Mouse (Mus musculus): ENCODE data around the gene Slc16a14. TPM values are rescaled to one million over a fixed set of nuclear protein-coding genes. Genes with fewer than 3 reads are reported as not detected.

Slc16a14 gene
- polyA plus RNA-seq, 1 experiment from 2014 or later, result 0.19 TPM

DNA sequence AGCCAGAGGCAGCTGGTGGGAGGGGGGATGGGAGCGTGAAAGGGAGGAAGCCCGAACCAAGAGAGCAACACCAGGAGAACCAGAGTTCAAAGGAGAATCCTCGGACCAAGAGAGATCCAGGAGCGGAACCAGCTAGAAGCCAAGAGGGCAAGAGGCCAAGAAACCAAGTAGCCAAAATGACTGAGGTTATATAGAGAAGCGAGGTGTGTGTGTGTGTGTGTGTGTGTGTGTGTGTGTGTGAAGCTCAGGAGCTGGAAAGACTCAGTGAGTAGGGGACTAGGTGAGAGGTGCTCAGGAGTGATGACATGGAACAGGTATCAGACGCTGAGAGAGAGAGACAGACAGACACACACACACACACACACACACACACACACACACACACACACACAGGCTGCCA lies 63.8 kb downstream of the Slc16a14 start:
- H3K27ac ChIP-seq (ENCODE audit: low read length), result peak overlapping the region; percentile 84; the same call in 1 of the 2 replicates
- H3K4me2 ChIP-seq (replicated peaks; ENCODE audit: low read depth, low read length), result no peak overlapping the region
- 0 out of 2 replicates have a peak, but pooled peaks cover 5% of the 10 kb centered on the region for H3K4me1 ChIP-seq (ENCODE audit: insufficient read depth, low read length)
- ATAC-seq (ENCODE audit: low FRiP score, low TSS enrichment), result no peak
- H3K9ac ChIP-seq (replicated peaks; ENCODE audit: low read length), result no peak overlapping the region
- WGBS, result 45% methylated on average over 6 of the region's 6 CpGs
- no peaks in the 10 kb centered on the region for H3K36me3 ChIP-seq (ENCODE audit: insufficient read depth, low read length)
- no peaks in the 10 kb centered on the region for H3K27me3 ChIP-seq (ENCODE audit: insufficient read depth, low read length)
- no peak overlapping the region for H3K4me3 ChIP-seq (ENCODE audit: low read length)
- no peaks in the 10 kb centered on the region; the same call in 1 of the 2 replicates for H3K9me3 ChIP-seq (ENCODE audit: low read length)

DNA sequence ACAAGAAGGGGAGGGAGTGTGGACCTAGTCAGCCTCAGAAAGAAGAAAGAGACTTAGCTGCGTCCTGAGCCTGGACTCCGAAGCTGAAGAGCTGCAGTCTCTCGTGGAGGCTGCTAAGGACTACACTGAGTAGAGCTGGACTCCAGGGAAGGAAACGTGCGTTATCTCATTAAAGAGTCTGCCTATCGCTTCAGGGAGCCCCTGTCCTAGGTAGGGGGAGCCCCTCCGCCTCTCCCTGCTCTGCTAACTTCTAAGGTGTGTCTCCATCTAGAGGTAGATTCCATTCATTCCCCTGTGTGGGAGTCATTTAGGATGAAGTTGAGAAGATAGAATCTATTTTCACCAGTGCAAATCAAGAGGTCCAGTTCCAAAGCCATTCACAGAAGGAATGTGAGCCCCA lies 65.4 kb downstream of the Slc16a14 start:
- Histone ChIP-seq H3K36me3 (ENCODE audit: insufficient read depth, low read length) (no peaks in the 10 kb centered on the region), H3K4me1 (ENCODE audit: insufficient read depth, low read length) (0 out of 2 replicates have a peak, but pooled peaks cover 5% of the 10 kb centered on the region), H3K4me3 (ENCODE audit: low read length) (no peak overlapping the region), H3K9me3 (ENCODE audit: low read length) (no peaks in the 10 kb centered on the region), H3K4me2 (replicated peaks; ENCODE audit: low read depth, low read length) (no peak overlapping the region; the same call in 1 of the 2 replicates), H3K27ac (ENCODE audit: low read length) (peak overlapping the region; percentile 64), H3K9ac (replicated peaks; ENCODE audit: low read length) (no peak overlapping the region), H3K27me3 (ENCODE audit: insufficient read depth, low read length) (no peaks in the 10 kb centered on the region)
- peak; percentile 64 for ATAC-seq (ENCODE audit: low FRiP score, low TSS enrichment)
- 45% methylated on average over 7 of the region's 7 CpGs for WGBS

DNA sequence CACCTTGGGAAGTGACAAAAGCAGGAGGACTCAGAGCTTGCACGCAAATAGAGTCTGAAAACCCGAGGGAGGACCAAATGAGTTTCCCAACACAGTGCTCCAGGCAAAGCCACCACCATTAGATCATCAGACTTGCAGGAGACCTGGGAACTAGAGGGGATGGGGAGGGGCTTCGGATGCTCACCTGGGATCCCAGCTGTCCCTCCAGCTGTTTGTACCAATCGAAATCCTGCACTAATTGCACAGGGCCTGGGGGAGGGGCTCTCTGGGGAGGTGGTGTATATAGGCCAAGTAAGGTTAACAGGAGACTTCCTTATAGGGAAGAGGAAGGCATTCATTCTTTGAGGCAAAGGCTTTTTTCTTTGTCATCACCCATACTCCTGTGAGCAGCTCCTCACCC lies 66.1 kb downstream of the Slc16a14 start:
- Histone ChIP-seq H3K9ac (replicated peaks; ENCODE audit: low read length) (no peak overlapping the region), H3K27me3 (ENCODE audit: insufficient read depth, low read length) (no peaks in the 10 kb centered on the region), H3K4me2 (replicated peaks; ENCODE audit: low read depth, low read length) (no peak overlapping the region), H3K4me3 (ENCODE audit: low read length) (no peak overlapping the region), H3K9me3 (ENCODE audit: low read length) (no peaks in the 10 kb centered on the region), H3K4me1 (ENCODE audit: insufficient read depth, low read length) (0 out of 2 replicates have a peak, but pooled peaks cover 12% of the 10 kb centered on the region), H3K36me3 (ENCODE audit: insufficient read depth, low read length) (no peaks in the 10 kb centered on the region), H3K27ac (ENCODE audit: low read length) (peak overlapping the region; percentile 64)
- WGBS, result 59% methylated on average over 4 of the region's 4 CpGs
- ATAC-seq (ENCODE audit: low FRiP score, low TSS enrichment), result no peak

DNA sequence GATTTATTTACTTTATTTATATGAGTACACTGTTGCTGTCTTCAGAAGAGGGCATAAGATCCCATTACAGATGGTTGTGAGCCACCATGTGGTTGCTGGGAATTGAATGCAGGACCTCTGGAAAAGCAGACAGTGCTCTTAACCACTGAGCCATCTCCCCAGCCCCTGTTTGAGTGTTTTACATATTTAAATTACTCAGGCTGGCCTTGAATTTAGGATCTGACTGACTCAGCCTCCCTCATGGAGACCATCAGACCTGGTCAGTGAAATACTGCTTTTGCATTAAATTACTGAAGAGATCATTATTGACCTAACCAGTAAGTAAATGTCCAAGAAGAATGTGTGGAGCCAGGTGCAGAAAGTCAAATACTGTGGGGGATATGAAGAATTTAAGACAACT lies 66.6 kb downstream of the Slc16a14 start:
- ATAC-seq (ENCODE audit: low FRiP score, low TSS enrichment), result no peak
- H3K4me2 ChIP-seq (replicated peaks; ENCODE audit: low read depth, low read length), result no peak overlapping the region
- 0 out of 2 replicates have a peak, but pooled peaks cover 13% of the 10 kb centered on the region for H3K4me1 ChIP-seq (ENCODE audit: insufficient read depth, low read length)
- H3K36me3 ChIP-seq (ENCODE audit: insufficient read depth, low read length), result no peaks in the 10 kb centered on the region
- no peaks in the 10 kb centered on the region for H3K27me3 ChIP-seq (ENCODE audit: insufficient read depth, low read length)
- H3K4me3 ChIP-seq (ENCODE audit: low read length), result no peak overlapping the region
- no peak overlapping the region for H3K9ac ChIP-seq (replicated peaks; ENCODE audit: low read length)
- no peak overlapping the region for H3K27ac ChIP-seq (ENCODE audit: low read length)
- no peaks in the 10 kb centered on the region for H3K9me3 ChIP-seq (ENCODE audit: low read length)

DNA sequence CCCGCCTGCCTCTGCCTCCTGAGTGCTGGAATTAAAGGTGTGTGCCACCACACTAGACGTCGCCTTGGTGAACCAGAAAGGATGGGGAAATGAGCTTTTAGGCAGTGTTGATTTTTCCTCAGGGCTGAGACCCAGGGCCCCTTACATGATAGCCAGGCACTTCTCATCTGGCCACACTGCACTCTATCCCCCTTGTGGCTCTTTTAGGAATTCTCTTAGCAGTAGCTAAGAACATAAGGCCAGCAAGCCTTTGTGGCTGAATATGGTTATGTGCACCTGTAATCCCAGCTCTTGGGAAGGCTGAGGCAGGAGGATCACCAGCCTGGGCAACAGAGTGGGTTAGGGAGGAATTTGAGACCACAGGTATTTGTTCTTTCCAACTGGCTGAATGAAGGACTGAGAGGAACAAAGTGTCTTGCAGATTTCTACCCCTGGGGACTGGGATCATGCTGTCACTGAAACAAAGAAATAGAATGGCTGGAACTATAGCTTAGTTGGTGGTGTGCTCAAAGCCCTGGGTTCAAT lies 68.2 kb downstream of the Slc16a14 start:
- 0 out of 2 replicates have a peak, but pooled peaks cover 10% of the 10 kb centered on the region for H3K4me1 ChIP-seq (ENCODE audit: insufficient read depth, low read length)
- WGBS, result 92% methylated on average over 3 of the region's 3 CpGs
- H3K9me3 ChIP-seq (ENCODE audit: low read length), result no peaks in the 10 kb centered on the region
- no peak for ATAC-seq (ENCODE audit: low FRiP score, low TSS enrichment)
- H3K27me3 ChIP-seq (ENCODE audit: insufficient read depth, low read length), result no peaks in the 10 kb centered on the region
- H3K27ac ChIP-seq (ENCODE audit: low read length), result no peak overlapping the region
- H3K36me3 ChIP-seq (ENCODE audit: insufficient read depth, low read length), result no peaks in the 10 kb centered on the region
- no peak overlapping the region for H3K4me3 ChIP-seq (ENCODE audit: low read length)
- no peak overlapping the region for H3K4me2 ChIP-seq (replicated peaks; ENCODE audit: low read depth, low read length)
- no peak overlapping the region for H3K9ac ChIP-seq (replicated peaks; ENCODE audit: low read length)

DNA sequence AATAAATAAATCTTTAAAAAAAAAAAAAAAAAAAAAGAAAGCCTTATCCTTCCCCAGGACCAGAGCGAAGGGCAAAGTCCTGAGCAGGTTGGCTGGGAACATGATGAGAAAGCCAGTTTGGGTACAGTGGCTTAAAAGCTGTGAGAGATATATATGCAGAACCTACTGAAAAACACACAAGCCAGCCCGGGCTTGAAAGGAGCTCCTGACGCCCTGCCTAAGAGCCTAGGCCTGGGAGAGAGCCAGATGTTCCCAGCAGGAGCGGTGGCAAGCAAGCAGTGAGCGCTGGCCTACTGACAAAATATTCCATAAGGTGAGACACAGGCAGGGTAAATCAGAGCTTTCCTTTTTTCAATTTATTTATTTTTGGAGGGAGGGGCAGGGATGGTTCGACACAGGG lies 68.7 kb downstream of the Slc16a14 start:
- no peak overlapping the region for H3K27ac ChIP-seq (ENCODE audit: low read length)
- no peak overlapping the region for H3K4me3 ChIP-seq (ENCODE audit: low read length)
- H3K4me1 ChIP-seq (ENCODE audit: insufficient read depth, low read length), result 0 out of 2 replicates have a peak, but pooled peaks cover 8% of the 10 kb centered on the region
- 95% methylated on average over 6 of the region's 6 CpGs for WGBS
- H3K4me2 ChIP-seq (replicated peaks; ENCODE audit: low read depth, low read length), result no peak overlapping the region
- no peak overlapping the region for H3K9ac ChIP-seq (replicated peaks; ENCODE audit: low read length)
- no peaks in the 10 kb centered on the region for H3K27me3 ChIP-seq (ENCODE audit: insufficient read depth, low read length)
- no peaks in the 10 kb centered on the region for H3K36me3 ChIP-seq (ENCODE audit: insufficient read depth, low read length)
- H3K9me3 ChIP-seq (ENCODE audit: low read length), result no peaks in the 10 kb centered on the region
- ATAC-seq (ENCODE audit: low FRiP score, low TSS enrichment), result no peak

DNA sequence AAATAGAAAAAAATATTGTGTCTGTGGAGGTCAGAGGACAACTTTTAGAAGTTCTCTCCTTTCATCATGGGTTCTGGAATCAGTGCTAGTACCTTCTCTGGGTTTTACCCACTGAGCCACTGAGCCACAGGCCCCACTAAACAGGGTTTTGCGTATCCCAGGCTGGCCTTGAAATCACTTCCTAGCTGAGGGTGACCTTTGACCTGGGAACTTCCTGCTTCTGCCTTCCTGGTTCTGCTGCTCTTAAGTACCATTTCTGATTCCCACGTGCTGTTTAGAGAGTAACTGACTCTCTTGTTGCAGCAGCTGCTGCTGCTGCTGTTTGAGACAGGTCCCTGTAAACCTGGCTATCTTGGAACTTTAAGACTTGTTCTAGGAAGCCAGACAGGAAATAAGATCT lies 70.3 kb downstream of the Slc16a14 start:
- no peak overlapping the region for H3K27ac ChIP-seq (ENCODE audit: low read length)
- ATAC-seq (ENCODE audit: low FRiP score, low TSS enrichment), result no peak
- no peaks in the 10 kb centered on the region for H3K9me3 ChIP-seq (ENCODE audit: low read length)
- WGBS, result 34% methylated on average over 2 of the region's 2 CpGs
- H3K4me2 ChIP-seq (replicated peaks; ENCODE audit: low read depth, low read length), result no peak overlapping the region
- H3K27me3 ChIP-seq (ENCODE audit: insufficient read depth, low read length), result no peaks in the 10 kb centered on the region
- 0 out of 2 replicates have a peak, but pooled peaks cover 8% of the 10 kb centered on the region for H3K4me1 ChIP-seq (ENCODE audit: insufficient read depth, low read length)
- no peak overlapping the region for H3K4me3 ChIP-seq (ENCODE audit: low read length)
- no peaks in the 10 kb centered on the region for H3K36me3 ChIP-seq (ENCODE audit: insufficient read depth, low read length)
- no peak overlapping the region for H3K9ac ChIP-seq (replicated peaks; ENCODE audit: low read length)

DNA sequence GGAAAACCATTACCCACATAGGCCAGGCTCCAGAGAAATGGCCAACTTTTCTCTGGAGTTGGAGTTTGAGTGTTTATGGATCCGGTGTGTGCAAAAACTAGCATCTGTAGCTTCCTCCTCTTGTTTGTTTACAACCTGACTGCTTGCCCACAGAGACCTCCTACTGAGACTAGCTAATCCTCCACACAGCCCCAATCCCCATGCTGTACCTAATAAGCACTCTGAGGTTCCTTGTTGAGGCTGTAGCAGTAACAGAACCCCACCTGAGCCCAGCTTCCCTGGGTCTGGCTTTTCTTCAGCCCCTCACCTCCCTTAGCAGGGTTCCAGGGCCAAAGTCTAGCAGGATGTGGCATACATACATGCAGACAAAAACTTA lies 73.7 kb downstream of the Slc16a14 start:
- Histone ChIP-seq H3K4me3 (ENCODE audit: low read length) (no peak overlapping the region), H3K9ac (replicated peaks; ENCODE audit: low read length) (no peak overlapping the region), H3K4me2 (replicated peaks; ENCODE audit: low read depth, low read length) (no peak overlapping the region), H3K27ac (ENCODE audit: low read length) (no peak overlapping the region), H3K9me3 (ENCODE audit: low read length) (no peaks in the 10 kb centered on the region), H3K4me1 (ENCODE audit: insufficient read depth, low read length) (0 out of 2 replicates have a peak, but pooled peaks cover 8% of the 10 kb centered on the region), H3K27me3 (ENCODE audit: insufficient read depth, low read length) (no peaks in the 10 kb centered on the region), H3K36me3 (ENCODE audit: insufficient read depth, low read length) (no peaks in the 10 kb centered on the region)
- ATAC-seq (ENCODE audit: low FRiP score, low TSS enrichment), result no peak
- 76% methylated on average over 1 of the region's 1 CpGs for WGBS

DNA sequence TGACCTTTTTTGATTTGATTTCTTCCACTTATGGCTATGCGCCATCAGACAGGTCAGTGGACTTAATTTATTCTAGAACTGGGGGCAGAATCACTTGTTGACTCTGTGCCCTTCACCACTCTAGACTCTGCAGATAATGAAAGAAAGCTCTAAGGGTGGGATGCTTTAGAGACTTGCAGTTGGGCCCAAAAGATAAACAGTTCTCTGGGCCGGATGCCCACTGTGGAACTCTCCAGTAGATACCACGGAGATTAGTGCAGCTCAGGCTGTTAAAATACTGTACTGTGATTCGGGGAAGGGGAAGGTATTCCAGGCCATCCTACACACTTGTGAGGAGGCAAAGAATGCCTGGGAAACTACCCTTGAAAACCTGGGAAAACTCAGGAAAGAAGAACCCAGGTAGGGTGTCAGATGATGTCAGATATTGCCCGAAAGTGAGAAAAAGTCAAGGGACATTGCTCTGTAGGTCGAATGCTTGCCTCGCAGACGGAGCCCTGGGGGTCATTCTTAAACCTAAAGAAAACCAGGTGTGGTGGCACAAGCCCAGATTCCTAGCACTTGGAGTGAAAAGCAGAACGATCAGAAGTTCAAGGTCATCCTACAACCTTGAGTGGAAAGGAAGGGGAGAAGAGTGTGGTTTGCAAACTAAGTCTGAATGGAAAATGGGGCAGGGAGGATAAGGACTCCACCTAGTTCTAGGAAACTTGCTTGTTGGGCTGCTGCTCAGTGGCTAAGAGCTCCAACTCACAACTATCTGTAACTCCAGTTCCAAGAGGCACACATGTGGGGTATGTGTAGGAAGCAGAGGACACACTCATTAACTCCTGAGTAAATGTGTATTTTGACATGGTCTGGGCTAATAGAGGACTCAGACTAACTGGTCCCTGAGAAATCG lies 74.3 kb downstream of the Slc16a14 start:
- Histone ChIP-seq H3K9me3 (ENCODE audit: low read length) (no peaks in the 10 kb centered on the region), H3K36me3 (ENCODE audit: insufficient read depth, low read length) (no peaks in the 10 kb centered on the region), H3K4me1 (ENCODE audit: insufficient read depth, low read length) (0 out of 2 replicates have a peak, but pooled peaks cover 8% of the 10 kb centered on the region), H3K4me2 (replicated peaks; ENCODE audit: low read depth, low read length) (no peak overlapping the region), H3K27ac (ENCODE audit: low read length) (no peak overlapping the region), H3K9ac (replicated peaks; ENCODE audit: low read length) (no peak overlapping the region), H3K4me3 (ENCODE audit: low read length) (no peak overlapping the region), H3K27me3 (ENCODE audit: insufficient read depth, low read length) (no peaks in the 10 kb centered on the region)
- 76% methylated on average over 10 of the region's 10 CpGs for WGBS
- ATAC-seq (ENCODE audit: low FRiP score, low TSS enrichment), result no peak

DNA sequence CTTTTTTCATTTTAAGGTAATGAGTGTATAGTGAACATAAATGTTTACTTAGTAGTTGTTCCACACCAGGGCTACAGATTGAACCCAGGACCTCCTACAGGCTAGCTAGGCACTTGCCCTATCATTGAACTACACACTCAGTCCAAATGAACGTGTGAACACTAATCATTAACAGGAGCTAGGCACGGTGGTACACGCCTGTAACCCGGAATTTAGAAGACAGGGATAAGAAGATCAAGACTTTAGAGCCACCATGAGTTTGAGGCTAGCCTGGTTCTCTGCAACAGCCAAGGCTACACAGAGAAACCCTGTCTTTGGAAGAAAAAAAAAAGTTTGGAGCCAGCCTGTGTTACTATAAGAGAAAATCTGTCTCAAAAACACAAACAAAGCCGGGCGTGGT lies 75.3 kb downstream of the Slc16a14 start:
- 0 out of 2 replicates have a peak, but pooled peaks cover 8% of the 10 kb centered on the region for H3K4me1 ChIP-seq (ENCODE audit: insufficient read depth, low read length)
- no peak overlapping the region for H3K4me3 ChIP-seq (ENCODE audit: low read length)
- H3K4me2 ChIP-seq (replicated peaks; ENCODE audit: low read depth, low read length), result no peak overlapping the region
- H3K36me3 ChIP-seq (ENCODE audit: insufficient read depth, low read length), result no peaks in the 10 kb centered on the region
- no peak overlapping the region for H3K27ac ChIP-seq (ENCODE audit: low read length)
- no peak overlapping the region for H3K9ac ChIP-seq (replicated peaks; ENCODE audit: low read length)
- ATAC-seq (ENCODE audit: low FRiP score, low TSS enrichment), result no peak
- 87% methylated on average over 6 of the region's 6 CpGs for WGBS
- H3K27me3 ChIP-seq (ENCODE audit: insufficient read depth, low read length), result no peaks in the 10 kb centered on the region
- no peaks in the 10 kb centered on the region for H3K9me3 ChIP-seq (ENCODE audit: low read length)
